Mouse (Mus musculus): Measurements from ENCODE around the gene Plxna2.

The Plxna2 gene

GRCm38 (mm10) chr1:194665715-194666114, 47.7 kb downstream of the Plxna2 start:
- no peak for DNase-seq

- DNase-seq = no peak
Measured at GRCm38 (mm10) chr1:194671783-194672524, 53.9 kb downstream of the Plxna2 start.

DNA sequence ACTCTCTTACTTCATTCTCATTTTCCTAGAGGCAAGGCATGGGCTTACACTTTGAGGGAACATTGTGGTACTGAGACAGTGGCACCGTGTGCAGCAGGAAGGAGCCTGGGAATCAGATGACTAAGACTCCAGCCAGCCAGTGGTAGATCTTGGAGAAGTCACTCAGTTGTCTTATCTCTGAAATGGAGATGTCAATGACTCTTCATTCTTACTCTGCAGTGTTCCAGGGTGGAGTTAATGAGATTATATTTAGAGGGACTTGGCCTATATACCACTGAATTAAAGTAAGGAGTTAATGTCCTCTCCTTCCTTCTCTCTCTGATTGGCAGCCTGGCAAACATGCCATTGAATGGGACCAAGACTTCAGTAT, 54.5 kb downstream of the Plxna2 start:
- no peak for DNase-seq

- DNase-seq = no peak
Measured at GRCm38 (mm10) chr1:194673229-194673628, 55.2 kb downstream of the Plxna2 start.

DNA sequence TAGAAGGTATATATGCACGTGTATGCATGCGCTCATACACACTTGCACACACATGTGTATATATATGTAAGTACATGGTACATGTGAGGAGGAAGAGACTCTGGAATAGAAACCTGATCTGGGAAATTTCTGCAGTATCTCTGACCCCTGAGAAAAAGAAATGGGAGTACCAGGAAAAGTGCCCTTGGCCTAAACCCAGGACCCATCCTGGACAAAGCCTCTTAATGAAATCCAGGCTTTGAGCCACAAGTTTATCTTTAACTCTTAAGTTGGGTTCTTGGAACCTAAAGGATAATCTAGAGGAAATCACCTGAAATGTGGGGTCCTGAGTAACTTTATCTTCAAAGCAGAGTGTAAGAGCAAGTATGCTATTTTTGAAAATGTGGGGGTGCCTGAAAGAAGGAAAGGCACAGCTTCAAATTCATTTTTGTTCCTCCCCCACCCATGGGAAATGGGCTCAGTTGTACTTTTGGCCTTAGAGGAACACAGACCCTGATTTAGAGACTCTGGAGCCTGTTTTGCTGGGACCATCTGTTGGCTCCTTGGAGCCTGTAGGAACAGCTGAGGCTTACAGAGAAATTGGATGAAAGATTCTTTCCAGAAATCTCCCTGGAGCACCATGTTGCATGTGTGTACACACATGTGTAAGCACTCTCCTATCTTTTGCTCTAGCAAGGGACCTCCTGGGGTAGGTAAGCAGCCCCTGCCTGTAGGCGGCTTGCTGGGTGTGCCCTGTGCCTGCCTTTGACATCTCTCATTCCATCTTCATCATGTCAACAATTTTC, 57.3 kb downstream of the Plxna2 start:
- peak; percentile 47 for DNase-seq

DNA sequence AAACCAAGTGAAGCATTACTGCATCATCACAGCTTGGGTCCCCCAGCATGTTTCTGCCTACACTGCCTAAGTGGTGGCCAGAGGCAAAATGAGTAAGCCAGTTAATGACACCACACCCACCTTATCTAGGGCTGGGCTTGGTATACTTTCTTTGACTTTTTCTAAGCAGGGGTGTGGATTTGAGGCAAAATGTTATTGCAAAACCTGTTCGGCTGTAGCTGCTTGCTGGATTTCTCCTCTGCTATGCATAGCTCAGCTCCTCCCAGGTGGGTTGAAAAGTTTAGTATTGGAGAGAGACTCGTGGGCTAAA, 57.8 kb downstream of the Plxna2 start:
- no peak for DNase-seq

DNA sequence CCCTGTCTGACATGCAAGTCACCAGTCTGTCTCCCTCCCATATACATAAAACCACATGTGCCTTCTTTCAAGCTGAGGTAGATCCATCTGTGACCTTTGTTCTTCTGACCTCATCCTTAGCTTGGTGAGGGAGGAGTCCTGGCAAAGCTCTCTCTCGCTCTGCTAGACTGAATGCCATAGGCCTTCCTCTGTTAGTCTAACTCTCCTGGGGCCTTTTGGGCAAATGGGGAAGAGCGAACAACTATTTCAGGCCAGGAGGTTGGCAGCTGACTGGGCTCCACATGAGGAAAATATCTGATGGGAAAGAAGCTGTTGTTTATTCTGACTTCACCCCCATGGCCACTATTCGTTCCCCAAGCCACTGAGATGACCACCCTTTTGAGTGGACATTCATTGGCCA, 59.9 kb downstream of the Plxna2 start:
- peak; percentile 54 for DNase-seq

DNA sequence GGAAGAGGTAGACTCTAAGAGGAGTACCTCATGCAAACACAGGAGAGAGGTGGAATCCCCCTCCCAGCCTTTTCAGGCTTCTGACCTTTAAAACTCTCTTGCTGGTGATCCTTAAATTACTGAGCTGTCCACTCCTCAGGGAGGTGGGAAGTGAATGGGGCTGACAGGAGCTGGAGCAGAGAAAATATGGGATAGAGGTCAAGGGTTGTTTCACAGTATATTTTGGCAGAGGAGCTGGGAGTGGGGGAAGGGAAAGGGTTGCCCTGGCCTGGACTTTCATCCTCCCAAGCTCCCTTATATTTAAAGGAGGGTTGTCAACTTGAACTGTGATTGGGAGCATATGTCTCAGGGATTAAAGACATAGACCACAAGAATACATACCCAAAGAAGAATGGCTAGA, 61.1 kb downstream of the Plxna2 start:
- no peak for DNase-seq

DNA sequence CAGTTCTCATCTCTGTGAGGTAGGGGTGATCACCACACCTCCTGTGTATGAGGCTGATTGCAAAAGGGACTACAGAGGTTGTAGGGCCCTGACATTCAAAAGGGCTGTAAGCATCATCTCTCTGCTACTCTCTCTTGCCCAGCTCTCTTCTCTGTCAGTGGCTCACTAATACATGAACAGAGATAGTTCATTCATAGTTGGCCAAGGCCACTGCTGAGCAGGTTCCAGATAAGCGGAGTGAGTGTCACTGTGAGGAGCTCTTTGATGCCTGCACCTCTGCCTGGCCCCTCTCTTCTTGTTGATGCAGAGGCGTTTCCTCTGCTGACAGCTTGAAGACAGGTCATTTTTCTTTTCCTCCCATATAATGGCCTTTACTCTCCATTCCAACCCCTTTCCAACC, 62.1 kb downstream of the Plxna2 start:
- no peak for DNase-seq

GRCm38 (mm10) chr1:194682021-194682420, 64.0 kb downstream of the Plxna2 start:
- no peak for DNase-seq

GRCm38 (mm10) chr1:194683132-194683531, 65.1 kb downstream of the Plxna2 start:
- DNase-seq = no peak

DNA sequence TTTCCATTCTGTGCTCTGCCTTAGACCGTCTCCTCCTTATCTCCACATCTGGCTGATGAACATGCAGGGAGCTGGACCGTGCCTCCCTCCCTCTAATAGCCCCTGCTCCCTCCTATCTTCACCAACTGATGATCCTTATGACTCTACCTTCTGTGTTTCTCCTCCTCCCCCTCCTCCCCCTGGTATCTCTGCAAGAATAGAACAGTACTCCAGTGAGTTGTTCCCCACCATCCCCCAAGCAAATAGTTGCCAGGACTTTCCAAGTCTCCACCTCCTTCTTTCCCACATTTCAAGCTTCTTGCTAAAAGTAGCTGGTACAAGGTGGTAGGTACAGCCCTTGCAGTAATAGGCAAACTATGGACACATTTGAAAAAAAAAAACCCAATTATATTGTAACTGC, 67.9 kb downstream of the Plxna2 start:
- DNase-seq = no peak

- no peak for DNase-seq
Measured at GRCm38 (mm10) chr1:194687746-194688145, 69.7 kb downstream of the Plxna2 start.

DNA sequence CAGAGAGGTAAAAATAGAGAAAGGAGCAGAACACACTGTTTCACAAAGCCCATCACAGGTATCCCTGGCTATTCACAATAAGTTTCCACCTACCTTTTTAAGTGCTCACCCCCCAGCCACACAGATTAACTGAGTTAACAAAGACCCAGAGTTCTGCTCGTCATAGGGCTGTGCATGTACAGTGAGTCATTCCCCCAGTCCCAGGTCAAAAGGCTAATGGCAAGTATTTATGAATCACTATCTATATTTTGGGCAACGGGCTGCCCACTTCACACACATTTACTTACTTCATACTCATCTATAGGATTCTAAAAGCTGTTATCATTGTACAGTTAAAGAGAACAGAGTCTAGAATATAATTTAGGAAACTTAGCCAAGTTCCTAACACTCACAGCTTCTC, 70.1 kb downstream of the Plxna2 start:
- no peak for DNase-seq

- DNase-seq = no peak
Measured at GRCm38 (mm10) chr1:194693063-194693462, 75.0 kb downstream of the Plxna2 start.

GRCm38 (mm10) chr1:194693488-194693887, 75.5 kb downstream of the Plxna2 start:
- no peak for DNase-seq

DNA sequence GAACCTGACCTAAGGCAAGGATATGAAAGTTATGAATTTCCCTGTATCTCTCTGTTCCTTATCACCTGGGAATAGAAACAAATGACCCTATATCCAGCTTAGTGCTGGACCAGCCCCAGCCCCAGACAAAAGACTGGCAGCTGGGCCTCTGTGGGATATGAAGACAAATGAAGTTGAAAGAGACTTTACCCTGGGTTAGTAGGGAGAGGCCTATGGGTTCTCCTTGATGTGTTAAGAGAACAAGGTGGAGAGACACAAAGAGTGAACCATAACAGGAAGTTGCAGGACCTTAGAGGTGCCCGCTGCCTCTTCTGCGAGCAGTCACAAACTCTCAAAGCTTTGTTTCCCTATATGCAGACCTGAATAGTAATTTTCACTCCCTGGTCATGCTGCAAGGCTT, 76.8 kb downstream of the Plxna2 start:
- no peak for DNase-seq

- DNase-seq = no peak
Measured at GRCm38 (mm10) chr1:194697439-194697838, 79.4 kb downstream of the Plxna2 start.

DNA sequence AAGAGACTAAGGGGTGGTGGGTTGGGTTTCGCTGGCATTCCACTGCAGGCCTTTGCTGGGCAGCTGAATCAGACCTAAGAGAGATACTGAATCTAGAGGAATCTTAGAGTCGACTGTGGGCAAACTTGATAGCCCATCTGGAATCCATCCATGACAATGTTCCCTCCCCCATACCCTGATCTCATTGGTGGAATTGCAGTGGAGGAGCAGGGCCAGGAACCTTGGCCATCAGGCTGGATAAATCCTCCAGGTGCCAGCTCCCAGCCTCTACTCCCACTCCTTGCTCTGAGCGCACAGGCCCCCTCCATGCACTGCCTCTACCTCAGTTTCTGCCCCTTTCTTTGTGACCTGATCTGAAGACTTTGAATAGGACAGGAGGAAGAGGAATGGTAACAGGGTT, 81.3 kb downstream of the Plxna2 start:
- DNase-seq = no peak

- DNase-seq = no peak
Measured at GRCm38 (mm10) chr1:194703235-194703634, 85.2 kb downstream of the Plxna2 start.

GRCm38 (mm10) chr1:194704171-194704855, 86.3 kb downstream of the Plxna2 start:
- no peak for DNase-seq

DNA sequence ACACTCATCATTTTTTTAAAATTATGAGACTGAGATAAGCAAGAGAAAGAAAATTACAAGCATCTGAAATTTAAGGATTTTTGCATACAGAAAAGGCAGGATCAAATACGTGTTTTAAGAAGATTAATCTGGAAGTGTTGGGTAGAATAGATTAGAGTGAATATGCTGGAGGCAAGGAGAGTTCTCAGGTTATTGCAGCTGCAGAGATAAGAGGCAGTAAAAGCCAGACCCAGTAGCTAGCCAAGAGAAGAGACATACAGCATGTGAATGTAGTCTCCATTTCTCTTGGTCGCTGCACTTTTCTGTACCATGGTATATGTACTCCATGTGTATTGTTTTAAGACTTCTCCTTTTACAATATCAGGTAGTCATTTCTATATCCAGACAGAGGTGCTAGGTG, 88.5 kb downstream of the Plxna2 start:
- no peak for DNase-seq

DNA sequence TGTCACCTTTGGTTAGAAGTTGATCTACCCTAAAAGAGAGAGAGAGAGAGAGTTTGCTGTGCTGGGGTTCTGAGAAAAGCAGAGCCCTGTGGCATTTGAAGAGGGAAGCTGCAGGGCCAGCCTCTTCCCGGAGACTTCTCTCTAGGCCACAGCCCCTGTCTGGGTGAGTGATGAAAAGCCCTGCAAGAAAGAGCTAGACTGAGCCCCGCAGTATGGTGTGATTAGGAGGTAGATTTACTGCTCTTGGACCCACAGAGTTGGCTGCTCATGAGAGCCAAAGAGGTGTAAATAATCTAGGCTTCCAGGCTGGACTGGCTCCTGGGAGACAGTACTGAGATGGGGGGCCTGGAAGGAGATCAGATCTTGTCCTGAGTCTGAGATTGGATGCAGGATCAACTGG, 94.4 kb downstream of the Plxna2 start:
- DNase-seq = no peak

Measured in kidney, adult 18-20 months (tissue).